Mouse (Mus musculus) ES-Bruce4 (cell line): ENCODE data around the gene Rgs3.

Experiments
- EP300 ChIP-seq: IDR thresholded peaks from 2 replicates; pipeline ENCODE4 v1.6.1; 2011; ENCODE audit warnings: low read depth, low read length; ENCODE audit not compliant: insufficient read depth
- POLR2A ChIP-seq: IDR thresholded peaks from one replicate; pipeline ENCODE4 v1.8.1; 2011; ENCODE audit warnings: low read length; ENCODE audit not compliant: insufficient read depth

- no peak for TF ChIP-seq POLR2A
- TF ChIP-seq EP300 = no peak
These were observed 135.2 kb downstream of the Rgs3 start for GRCm38 (mm10) chr4:62694703-62695439.
